Mouse (Mus musculus) natural killer cell, adult 2 months (primary cell): ENCODE measurements around the gene Ncapg.
"Not testable (repeated sequence)": the region's sequence is repeated elsewhere in the genome, so short reads cannot be mapped to it uniquely, and the experiment has no call there.

Source experiments
- DNase-seq, 2 experiments: peaks; one replicate each; pipeline ENCODE4 v3.0.0; 2022; ENCODE audit warnings: low spot score in 2 of 2

Ncapg gene

DNA sequence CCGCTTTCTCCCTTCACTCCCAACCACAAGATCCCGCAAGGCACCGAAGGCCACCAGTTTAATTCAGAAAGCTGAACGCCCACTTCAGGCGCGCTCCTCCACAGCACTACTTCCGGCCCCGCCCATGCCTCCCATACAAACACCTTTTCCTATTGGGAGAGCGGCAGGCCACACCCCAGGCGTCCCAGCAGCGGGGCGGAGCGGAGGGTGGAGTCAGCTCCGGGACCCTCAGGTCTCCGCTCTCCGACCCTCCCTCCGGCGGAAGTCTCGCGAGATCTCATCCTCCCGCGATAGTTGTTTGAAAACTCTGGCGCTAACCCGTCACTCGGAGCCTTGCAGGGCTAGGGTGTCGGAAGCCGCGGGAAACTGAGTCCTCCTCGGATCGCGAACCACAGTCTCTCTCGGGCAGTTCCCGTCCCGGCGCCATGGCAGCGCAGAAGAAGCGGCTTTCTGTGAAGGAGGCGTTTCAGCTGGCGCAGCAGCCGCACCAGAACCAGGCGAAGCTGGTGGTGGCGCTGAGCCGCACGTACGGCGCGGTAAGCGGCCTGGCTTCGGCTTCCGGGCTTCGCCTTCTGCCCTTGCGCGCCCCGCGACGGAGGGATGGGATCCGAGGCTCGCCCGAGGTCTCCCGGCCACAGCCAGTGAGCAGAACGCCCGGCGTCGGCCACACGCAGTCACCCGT, at the start of gene Ncapg:
Gene Ncapg, plus strand, starts transcription at position 322 of the 682 bp plus-strand sequence.
- peak; percentile 95 to 97 for DNase-seq

DNA sequence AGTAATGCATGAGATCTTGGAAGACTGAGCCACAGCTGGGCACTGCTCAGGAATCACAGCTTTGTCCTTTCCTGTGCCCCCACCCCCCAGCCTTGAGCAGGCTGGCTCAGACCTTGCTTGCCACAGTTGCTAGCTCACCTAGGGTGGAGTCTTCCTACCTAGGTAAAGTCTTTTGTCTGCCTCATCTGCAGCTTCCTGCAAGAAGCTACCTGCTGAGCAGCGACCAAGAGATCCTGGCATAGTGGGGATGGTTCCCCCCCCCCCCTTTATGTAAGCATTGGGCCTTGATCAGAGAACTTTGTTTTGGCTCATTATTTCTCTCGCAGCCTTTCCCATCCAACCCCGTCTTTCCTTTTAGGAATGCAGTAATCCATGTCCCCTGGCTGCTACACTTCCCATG, 48.2 kb upstream of the Ncapg start:
- no peak for DNase-seq

DNA sequence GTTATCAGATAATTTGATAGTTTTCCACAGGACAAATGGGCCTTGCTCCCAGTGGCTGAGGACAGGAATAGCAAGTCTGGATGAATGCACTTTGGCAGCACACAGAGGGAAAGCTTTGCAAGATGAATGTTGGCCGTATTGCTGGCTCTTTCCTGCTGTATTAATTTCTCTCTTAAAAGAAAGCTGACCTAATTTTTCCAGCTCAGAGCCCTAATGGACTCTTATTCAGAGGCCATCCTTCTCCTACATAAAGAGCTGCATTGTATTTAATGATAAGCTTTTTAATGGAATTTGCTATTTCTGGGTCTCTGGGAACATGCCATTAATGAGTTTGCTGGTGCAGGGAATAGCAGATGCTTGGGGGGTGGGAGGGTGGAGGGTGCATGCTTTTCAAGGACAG, 41.9 kb upstream of the Ncapg start:
- no peak for DNase-seq

DNA sequence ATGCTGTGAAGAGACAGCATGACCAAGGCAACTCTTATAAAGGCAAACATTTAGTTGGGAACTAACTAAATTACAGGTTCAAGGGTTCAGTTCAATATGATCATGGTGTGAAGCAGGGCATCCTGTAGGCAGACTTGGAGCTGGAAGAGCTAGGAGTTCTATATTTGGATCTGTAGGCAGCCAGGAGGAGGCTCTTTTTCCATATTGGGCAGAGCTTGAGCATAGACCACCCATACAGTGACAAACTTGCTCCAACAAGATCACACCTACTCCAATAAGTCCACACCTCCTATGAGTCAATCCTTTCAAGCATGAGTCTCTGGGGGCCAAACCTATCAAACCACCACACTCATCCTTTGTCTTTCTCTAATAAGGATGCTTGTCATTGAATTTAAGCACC, 40.2 kb upstream of the Ncapg start:
- no peak for DNase-seq

DNA sequence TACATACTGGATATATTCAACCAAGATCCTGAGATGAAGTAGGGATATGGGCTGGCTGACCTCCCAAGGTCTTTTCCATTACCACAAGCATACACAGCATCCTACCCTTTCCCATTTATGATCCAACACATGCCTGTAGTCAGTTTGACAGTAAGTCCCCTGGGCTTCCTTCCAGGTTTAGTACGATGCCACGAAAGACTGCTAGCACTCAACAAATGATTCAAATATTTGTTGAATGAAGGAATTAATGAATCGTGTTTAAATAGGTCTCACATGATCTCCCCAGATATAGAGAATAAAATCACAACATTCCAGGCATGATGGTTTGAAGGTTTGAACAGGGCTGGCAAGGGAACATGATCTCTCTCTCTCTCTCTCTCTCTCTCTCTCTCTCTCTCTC, 31.3 kb upstream of the Ncapg start:
- DNase-seq: no peak

DNA sequence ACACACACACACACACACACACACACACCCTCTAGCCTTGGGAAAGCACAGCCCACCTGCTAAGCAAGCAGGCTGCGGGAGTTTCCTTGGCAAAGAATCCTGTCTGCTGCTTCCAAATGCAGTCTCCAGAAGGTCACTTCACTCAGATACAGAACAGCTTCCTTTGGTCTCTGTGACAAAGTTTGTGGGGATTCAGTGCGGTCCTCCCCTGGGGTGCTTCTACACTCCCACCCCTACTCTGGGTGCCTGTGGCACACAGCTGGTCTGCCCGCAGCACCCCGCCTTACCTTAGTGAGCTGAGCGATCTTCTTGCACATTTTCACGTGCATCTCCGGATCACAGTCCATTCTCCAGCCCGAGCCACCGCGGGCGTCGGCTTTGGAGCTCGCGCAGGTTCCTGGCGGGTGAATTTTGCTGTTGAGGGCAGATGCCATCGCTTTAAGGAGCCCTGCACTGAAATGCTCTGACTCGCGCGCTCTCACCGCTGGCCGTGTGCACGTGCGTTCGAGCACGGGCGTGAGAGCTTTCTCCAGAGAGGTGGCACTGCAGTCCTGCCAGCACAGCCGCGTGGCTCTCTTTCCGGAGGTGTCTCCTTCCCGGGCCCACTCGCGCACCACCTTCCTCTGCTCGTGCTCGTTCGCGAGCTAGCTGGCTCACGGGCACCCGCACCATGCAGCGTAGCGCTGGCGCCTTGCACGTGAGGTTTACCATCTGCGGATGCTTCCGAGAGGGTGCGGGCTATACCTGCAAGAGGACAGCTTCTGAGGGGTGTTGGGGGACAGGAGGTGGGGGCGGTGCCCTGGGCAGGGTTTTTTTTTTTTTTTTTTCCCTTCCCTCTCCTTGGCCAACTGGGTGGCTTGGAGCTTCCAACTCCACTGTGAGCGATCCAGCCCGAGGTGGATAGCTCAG, 30.7 kb upstream of the Ncapg start, which contains the start of gene Fam184b:
Gene Fam184b, minus strand, starts transcription at position 809 of the 909 bp plus-strand sequence.
- DNase-seq: peak; percentile 12 to 33

DNA sequence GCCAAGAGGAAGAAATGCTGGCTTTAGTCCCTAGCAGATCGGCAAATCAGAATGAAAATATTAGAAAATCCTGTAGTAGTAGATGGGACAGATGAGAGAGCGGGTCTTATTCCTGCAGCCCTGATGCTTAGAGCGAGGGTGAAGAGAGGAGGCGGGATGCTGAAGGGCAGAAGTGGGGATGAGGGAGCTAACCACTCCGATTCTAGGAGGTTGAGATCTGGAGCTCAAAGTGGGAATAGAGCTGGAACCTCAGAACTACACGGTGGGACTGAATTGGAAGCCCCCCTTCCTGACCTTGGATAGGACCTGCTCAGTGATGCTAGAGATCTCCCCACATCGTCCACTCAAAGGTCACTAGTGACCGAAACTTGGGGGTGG, 30.0 kb upstream of the Ncapg start:
- DNase-seq: no peak

DNA sequence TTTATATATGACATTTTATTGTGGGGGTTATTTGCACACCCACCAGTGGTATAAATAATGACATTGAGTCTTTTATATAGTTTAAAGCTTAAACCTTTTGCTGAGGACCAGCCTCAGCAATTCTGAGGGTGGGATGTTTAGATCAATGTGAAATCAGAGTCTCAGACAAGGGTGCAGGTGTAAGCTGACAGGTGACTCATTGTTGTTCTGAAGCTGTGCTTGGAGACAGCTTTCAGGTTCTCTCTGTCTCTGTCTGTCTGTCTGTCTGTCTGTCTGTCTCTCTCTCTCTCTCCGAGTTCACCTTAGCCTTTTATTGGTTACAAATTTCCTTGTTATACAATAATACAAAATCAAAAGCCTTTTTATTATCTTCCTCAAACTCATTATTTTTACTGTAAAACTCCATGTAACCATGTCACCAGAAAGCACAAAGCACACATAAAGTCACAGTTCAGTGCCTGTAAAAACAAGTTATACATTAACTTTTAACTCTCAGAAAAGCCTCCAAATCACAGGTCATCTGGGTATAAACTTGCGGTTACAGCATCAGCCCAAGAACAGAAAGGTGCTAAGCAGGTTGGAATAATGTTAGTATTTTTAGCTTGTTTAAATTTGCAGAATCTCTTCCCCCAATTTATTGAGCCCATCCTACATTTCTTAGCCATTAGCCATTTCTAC, 18.6 kb upstream of the Ncapg start:
- no peak for DNase-seq

DNA sequence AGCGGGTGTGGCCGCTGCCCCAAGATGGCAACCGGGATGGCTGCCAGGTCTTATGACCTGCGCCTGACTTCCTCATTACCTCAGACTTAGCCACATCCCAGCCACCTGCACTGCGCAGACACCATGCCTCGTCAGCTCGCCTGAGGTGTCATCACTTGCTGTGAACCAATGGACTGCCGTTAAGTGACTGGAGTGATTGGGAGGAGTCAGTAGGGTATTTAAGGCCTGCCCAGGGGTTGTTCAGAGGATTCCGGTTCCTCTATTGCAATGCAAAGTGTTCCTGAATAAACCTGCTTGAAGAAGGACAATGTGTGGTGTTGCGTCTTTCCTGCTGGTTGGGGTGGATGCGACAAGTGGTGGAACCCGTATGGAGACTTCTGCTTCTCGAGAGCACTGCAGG, 11.3 kb upstream of the Ncapg start:
- not testable (repeated sequence) for DNase-seq

DNA sequence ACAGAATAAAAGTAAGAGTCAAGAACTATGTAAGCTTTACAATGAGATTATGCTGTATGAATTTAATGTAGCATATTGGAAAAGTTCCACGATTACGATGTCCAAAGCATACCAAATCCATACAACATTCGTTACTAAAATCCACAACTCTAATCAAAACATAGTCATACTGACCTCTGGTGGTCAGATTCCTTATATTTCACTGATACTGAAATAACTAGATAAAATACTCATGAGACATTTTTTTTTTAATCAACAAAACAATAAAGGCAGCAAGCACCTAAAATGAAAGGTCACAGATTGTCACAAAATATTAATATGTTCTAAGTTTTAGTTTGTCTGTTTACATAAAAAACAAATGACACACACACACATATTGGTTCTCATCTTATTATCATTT, 1.4 kb upstream of the Ncapg start:
- no peak for DNase-seq

DNA sequence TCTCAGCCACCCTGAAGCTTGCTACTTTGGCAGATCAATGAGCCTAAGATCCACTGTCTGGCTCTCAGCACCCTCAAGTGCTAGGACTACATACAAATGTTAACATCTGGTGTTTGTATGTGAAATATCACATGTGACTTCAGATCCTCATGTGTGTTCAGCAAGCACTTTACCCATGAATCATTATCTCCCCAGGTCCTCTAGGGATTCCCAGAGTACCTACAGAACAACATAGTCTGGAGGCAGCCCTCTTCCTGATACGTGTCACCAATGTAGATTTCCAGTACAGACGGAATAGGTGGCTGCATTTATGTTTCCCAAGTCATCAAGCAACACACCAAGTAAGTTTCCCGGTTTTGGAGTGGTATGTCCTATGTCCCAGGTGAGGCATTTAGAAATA, 888 bp upstream of the Ncapg start:
- DNase-seq: peak in 1 of 2 experiments; percentile 8

DNA sequence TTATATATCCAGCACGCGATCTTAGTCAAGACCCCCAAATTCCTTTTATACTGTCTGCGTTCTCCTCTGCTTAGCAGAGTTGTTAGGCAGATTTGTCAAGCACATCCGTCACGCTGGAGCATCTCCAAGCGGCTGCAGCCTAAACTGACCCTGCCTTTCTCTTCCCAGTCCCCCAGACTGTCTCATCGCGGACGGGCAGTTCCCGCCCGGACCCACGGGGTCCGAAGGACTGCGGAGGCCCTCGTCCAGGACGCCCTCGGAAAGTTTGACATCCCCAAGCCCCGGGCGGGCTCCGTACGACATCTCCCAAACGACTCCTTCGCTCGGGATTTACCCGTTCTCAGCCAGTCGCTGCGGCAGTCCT, 503 bp upstream of the Ncapg start:
- no peak for DNase-seq

DNA sequence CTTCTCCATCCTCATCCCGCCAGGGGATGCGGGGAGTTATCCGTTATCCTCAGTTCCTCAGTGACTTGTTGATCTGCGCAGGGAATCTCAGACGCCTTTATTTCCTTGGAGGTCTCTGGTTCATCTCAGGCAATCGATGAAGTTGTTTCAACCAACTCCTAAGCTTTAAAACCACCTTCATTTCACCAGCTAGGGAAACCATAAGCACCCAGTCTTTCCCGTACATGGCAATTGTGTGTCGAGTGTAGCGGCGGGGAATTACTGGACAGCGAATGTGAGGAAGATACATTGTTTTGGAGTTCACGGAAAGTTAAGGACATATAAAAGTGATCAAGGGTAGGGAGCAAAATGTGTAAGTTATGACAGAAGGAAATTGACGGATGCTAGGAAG, 556 bp downstream of the Ncapg start:
- DNase-seq: no peak

DNA sequence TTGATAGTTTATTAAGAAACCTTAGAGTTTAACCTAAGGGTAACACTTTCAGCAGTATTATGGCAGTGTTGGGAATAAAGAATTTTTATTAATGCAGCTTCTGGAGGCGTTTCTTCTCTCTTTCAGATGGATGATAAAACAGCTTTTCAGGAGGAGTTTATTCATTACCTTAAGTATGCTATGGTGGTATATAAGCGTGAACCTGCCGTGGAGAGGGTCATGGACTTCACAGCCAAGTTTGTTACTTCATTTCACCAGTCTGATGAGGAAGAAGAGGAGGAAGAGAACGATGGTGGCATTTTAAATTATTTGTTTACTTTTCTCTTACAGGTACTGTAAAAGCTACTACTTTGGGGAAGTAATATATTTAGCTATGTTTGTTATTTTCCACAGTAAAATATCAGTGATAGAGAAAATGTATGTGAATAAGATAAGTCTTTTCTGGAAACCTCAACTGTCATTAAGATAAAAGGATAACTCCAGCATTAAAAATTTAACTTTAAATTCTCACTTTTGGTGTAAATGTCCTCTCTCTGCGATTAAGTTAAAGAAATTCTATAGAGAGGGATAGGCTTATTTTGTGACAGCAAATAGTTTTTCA, 1.3 kb downstream of the Ncapg start:
- no peak for DNase-seq

DNA sequence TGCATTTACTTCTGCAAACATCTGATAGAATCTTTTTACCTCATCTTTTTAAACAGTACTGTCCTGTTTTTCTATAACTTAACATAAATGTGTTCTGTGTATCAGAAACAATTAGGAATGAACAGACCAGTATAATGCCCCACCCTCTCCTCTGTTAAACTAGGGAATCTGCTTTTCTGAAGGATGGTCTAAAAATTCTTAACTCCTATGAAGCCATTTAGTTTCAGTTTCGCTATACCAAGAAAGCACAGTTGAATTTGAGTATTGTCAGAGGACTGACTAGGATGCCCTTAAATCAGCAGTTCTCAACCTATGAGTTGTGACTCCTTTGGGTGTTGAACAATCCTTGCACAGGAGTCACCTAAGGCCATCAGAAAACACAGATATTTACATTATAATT, 5.3 kb downstream of the Ncapg start:
- DNase-seq: no peak

DNA sequence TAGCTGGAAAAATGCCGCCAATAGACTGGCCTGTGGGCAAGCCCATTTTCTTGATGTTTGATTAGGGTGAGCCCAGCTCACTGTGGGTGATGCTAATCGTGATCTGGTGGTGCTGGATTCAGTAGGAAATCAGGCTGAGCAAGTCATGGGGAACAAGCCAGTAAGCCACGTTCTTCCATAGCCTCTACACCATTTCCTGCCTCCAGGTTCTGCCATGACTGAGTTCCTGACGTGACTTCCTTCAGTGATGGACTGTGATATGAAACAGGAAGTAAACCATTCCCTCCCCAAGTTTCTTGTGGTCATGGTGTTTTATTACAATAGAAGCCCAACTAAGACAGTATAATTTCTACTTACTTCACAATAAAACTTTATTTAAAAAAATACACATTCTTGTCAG, 7.9 kb downstream of the Ncapg start:
- no peak for DNase-seq

DNA sequence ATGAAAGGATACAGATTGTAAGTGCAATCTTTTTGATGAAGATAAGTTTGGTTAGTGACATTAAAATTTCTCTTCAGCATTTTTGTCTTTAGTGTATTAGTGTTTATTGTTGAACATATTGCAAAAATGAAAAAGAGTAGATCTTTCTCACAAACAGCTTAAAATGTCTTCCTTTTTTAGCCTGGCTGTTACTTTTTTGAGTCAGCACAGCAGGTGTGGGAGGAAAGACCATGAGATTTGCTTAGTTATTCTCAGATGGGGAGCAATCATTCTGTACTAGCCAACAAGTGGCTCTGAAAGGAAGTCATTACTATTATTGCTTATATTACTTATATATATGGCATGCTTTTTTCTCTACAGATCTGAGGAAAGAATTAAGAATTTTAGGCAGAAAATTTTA, 10.2 kb downstream of the Ncapg start:
- no peak for DNase-seq

DNA sequence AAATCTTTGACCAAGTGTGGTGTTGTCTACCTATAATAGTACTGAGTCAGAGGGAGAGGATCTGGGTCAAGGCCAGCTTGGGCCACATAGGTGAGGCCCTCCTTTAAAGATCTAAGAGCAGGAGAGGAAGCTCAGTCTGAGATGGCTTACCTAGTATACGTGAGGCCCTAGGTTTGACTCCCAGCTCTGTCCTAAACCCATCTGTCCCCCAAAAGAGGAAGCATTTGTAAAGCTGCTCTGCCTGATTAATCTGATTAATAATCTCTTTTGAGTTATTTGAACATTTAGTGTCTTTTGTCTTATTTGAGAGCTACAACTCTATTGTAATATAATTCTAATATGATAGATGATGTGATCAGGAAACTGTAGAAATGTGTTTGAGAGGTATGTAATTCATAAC, 13.7 kb downstream of the Ncapg start:
- no peak for DNase-seq

DNA sequence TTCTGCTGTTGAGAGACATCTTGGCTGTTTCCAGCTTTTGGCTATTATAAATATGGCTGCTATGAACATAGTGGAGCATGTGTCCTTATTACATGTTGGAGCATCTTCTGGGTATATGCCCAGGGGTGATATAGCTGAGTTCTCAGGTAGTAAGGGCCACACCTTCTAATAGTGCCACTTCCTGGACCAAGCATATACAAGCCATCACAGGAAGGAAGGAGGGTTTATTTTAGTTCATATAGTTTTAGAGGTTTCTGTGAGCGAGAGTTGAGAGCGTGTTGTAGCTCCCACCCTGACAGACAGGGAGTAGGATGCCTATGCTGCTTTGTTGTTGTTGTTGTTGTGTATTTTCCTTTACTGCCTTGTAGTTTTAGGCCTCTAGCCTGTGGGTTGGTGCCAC, 15.5 kb downstream of the Ncapg start:
- DNase-seq: no peak

DNA sequence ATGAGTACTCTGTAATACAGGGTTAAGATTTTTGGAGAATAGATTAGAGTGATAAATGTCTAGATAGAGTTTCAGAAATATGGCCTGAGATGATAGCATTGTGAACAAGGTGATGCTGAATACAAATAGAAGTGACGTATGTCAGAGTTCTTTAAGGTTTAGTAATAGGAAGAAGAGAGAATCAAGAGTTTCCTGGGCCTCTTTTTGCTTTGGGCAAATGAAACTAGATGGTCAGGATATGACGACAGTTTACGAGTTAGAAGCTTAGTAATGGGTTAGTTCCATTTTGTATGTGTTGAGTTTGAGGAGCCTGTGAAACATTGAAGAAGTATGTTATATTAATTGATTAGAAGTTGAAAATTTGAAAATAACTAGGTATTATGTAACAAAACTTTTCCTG, 16.5 kb downstream of the Ncapg start:
- DNase-seq: no peak

DNA sequence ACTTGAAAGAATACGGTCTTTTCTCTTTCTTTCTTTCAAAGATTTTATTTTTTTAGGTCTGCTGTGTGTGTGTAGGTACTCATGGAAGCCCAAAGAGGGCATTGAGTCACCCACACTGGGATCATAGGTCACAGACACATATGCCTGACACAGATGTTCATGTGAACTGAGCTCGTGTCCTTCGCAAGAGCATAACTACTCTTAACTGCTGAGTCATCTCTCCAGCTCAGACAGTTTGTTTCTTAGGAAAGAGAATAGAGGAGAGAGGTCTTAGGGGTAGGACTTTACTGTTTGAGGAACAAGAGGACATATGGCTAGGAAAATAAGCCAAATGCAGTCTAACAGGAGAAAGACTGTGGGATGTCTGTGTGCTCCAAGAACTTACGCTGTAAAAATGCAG, 19.4 kb downstream of the Ncapg start:
- no peak for DNase-seq

DNA sequence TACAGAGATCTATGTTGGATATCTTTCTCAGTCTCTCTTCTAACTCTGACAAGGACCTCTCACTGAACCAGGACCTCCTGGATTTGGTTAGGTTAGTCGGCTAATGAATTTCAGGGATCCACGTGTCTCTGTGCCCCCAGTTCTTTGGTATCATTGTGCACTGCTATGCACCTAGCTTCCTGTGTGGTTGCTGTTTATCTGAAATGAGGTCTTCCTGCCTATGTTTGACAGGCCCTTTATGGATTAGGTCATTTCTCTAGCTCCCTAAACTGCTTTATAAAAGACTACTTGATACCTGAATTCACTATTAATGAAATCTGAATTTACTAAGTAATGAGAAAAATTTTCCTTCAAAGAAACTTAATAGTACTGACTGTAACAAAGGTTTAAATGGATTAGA, 21.1 kb downstream of the Ncapg start:
- no peak for DNase-seq
